ENCODE assay signal across 9 mouse cellular contexts in the genomic region with DNA sequence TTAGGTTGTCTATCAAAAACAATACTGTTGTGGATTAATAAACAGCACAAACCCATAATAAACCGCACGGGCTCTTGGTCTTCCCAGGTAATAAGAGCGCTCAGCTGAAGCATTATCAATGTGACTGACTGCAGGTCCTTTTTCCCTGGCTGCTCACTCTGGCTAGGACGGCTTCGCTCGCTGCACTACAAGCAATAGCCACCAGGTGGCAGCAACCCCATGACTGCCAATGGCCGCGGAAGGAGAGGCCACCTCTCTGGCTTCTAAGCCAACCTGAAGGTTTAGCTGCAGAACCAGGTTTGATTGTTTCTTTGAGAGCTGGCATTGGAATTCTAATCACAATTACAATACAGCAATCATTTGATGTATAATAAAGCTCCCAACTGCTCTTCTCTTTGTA. TPM values are rescaled to one million over a fixed set of nuclear protein-coding genes. Genes with fewer than 3 reads are reported as not detected.
DNase-seq lines count a peak whose midpoint lies in the region; ATAC-seq and TF ChIP-seq lines count a peak whose summit lies in the region.
"Had no signal": no experiment of that assay in that cellular context is flagged by ENCODE, and none has a peak within 500 bp of the region (broad histone marks: within the 10 kb centered on the region; RNA-seq: fewer than 3 reads in every experiment).

No protein-coding gene starts in this region.

- H3K27me3 ChIP-seq in G1E (ENCODE audit: insufficient read depth, low read length): peaks cover 13% of the 10 kb centered on the region
- H3K27me3 ChIP-seq in hindbrain, embryonic 10.5 days (ENCODE audit: insufficient read depth, poor library complexity, severe bottlenecking): no peaks in the 10 kb centered on the region
- H3K27me3 ChIP-seq: liver, embryonic 15.5 days had no signal

- DNase-seq in G1E (ENCODE audit: low spot score): peak; percentile 64
- DNase-seq in brain, embryonic 18.5 days (ENCODE audit: low read depth, low spot score): peak; percentile 32
- peak; percentile 20 for DNase-seq in fibroblast of lung, adult 2 months (ENCODE audit: low read depth)
- peak; percentile 86 for DNase-seq in hindbrain, embryonic 10.5 days (ENCODE audit: low spot score)
- DNase-seq in layer of hippocampus, adult 8-10 months (ENCODE audit: low spot score in 2 of 2): peak; percentile 26 to 62
- peak; percentile 80 for DNase-seq in lung, postnatal 14 days
- peak; percentile 77 for DNase-seq in retina, postnatal 1 day
- peak; percentile 86 for DNase-seq in thymus, postnatal 4 days

- no peaks in the 10 kb centered on the region for H3K9me3 ChIP-seq in G1E (replicated peaks)
- H3K9me3 ChIP-seq in hindbrain, embryonic 10.5 days: no peaks in the 10 kb centered on the region

- no peaks in the 10 kb centered on the region for H3K36me3 ChIP-seq in G1E (replicated peaks)
- no peaks in the 10 kb centered on the region for H3K36me3 ChIP-seq in hindbrain, embryonic 10.5 days
- H3K36me3 ChIP-seq: liver, embryonic 15.5 days had no signal

- peak; percentile 93 for TF ChIP-seq CTCF in G1E (IDR thresholded peaks at IDR 0.05; ENCODE audit: low read depth, low read length)

- 11% methylated on average over 8 of the region's 8 CpGs for whole genome bisulfite sequencing in hindbrain, embryonic 10.5 days

- no peak overlapping the region for H3K4me3 ChIP-seq in G1E (ENCODE audit: low read depth, low read length)
- H3K4me3 ChIP-seq in hindbrain, embryonic 10.5 days: no peak overlapping the region
- H3K4me3 ChIP-seq: liver, embryonic 15.5 days had no signal

- H3K4me1 ChIP-seq in G1E (ENCODE audit: insufficient read depth, low read depth, low read length): no peaks in the 10 kb centered on the region
- H3K4me1 ChIP-seq in hindbrain, embryonic 10.5 days (replicated peaks): 0 out of 2 replicates have a peak, but pooled peaks cover 5% of the 10 kb centered on the region
- H3K4me1 ChIP-seq: liver, embryonic 15.5 days had no signal

- ATAC-seq in G1E (ENCODE audit: extremely low read depth, insufficient number of reproducible peaks, low FRiP score, poor library complexity, severe bottlenecking): peak; percentile 40; the same call in 1 of the 2 replicates

- no peak overlapping the region for H3K27ac ChIP-seq in hindbrain, embryonic 10.5 days
- H3K27ac ChIP-seq: liver, embryonic 15.5 days had no signal

RNA-seq across cellular contexts. Expression of a gene that starts 37.8 kb away (rescaled TPM):
- total RNA-seq in G1E (2014; fragmentation: Nextera tagmentation) (0.24 TPM in 1 of 2 replicates, not detected in the other), G1E (2017) (0.06 and 0.11 TPM in 2 replicates)
- not detected in 2 replicates for polyA plus RNA-seq in G1E (2012)
- polyA plus RNA-seq in hindbrain, embryonic 10.5 days (2016; fragmentation: Nextera tagmentation; extraction: Ambion mirVana): 0.32 and 0.67 TPM in 2 replicates
- 1 to 10 TPM; 2.6 to 7.7 (median 4.7) TPM for total RNA-seq in layer of hippocampus, adult 8-10 months (2022)

RNA-seq across cellular contexts. Expression of a gene that starts 56.0 kb away (rescaled TPM):
- total RNA-seq in G1E (2014; fragmentation: Nextera tagmentation): 134 and 148 TPM in 2 replicates
- 114 and 131 TPM in 2 replicates for total RNA-seq in G1E (2017)
- polyA plus RNA-seq in G1E (2012): 6.5 and 12.0 TPM in 2 replicates
- polyA plus RNA-seq in hindbrain, embryonic 10.5 days (2016; fragmentation: Nextera tagmentation; extraction: Ambion mirVana): 116 and 123 TPM in 2 replicates
- total RNA-seq in layer of hippocampus, adult 8-10 months (2022): 100 to 1,000 TPM; 127 to 141 (median 138) TPM

Comparison
In these comparisons a context has a peak if more than half of its experiments do, and no peak if none do; other contexts are left out.
1. DNase-seq: peak in every context shown above with its lines; median percentile 86 in hindbrain, embryonic 10.5 days; 86 in thymus, postnatal 4 days; 80 in lung, postnatal 14 days; 77 in retina, postnatal 1 day; 64 in G1E; 44 in layer of hippocampus, adult 8-10 months; 32 in brain, embryonic 18.5 days; 20 in fibroblast of lung, adult 2 months.